Mouse (Mus musculus) kidney, adult 2 months (tissue): ENCODE data around the gene Ttn.

Experiments used
- CTCF ChIP-seq: fragments of 200-500 bp; conservative IDR thresholded peaks from 2 replicates; pipeline ENCODE4 v1.5.1; 2011; ENCODE audit warnings: low read depth, mild to moderate bottlenecking, control low read depth, low read length, moderate library complexity, mixed read lengths; ENCODE audit not compliant: insufficient read depth, insufficient read length
- POLR2A ChIP-seq: fragments of 200-500 bp; IDR thresholded peaks from one replicate; pipeline ENCODE4 v1.6.1; 2011; ENCODE audit warnings: low read depth, low read length, control low read depth

GRCm38 (mm10) chr2:77007015-77007414 lies 24.7 kb upstream of the Ttn start:
- no peak for TF ChIP-seq POLR2A
- no peak for TF ChIP-seq CTCF
